Mouse (Mus musculus): ENCODE measurements around the gene Cadps2. TPM values are rescaled to one million over a fixed set of nuclear protein-coding genes. Genes with fewer than 3 reads are reported as not detected.

The Cadps2 gene
- 2.9 and 3.2 TPM in 2 replicates for polyA plus RNA-seq (2016; fragmentation: Nextera tagmentation; extraction: Ambion mirVana)

- peak; percentile 85 for ATAC-seq (ENCODE audit: low FRiP score, low read depth)
- Histone ChIP-seq H3K36me3 (no peaks in the 10 kb centered on the region), H3K9ac (replicated peaks) (peak within 1 kb of the TSS; percentile 65), H3K27me3 (peaks cover 40% of the 10 kb centered on the region), H3K4me1 (0 out of 2 replicates have a peak, but pooled peaks cover 5% of the 10 kb centered on the region), H3K27ac (replicated peaks) (no peak within 1 kb of the TSS), H3K9me3 (no peaks in the 10 kb centered on the region), H3K4me3 (peak within 1 kb of the TSS; percentile 69), H3K4me2 (replicated peaks) (peak within 1 kb of the TSS; percentile 94)
- under 1% methylated on average over 102 of the region's 114 CpGs for WGBS
These were observed at the start of gene Cadps2 for GRCm38 (mm10) chr6:23839009-23839811. Cadps2 (minus strand) TSS chr6:23839421.

- H3K4me2 ChIP-seq (replicated peaks) = no peak overlapping the region
- no peak overlapping the region for H3K9ac ChIP-seq (replicated peaks)
- no peaks in the 10 kb centered on the region for H3K4me1 ChIP-seq
- H3K36me3 ChIP-seq = no peaks in the 10 kb centered on the region
- H3K27me3 ChIP-seq = no peaks in the 10 kb centered on the region
- no peak overlapping the region for H3K27ac ChIP-seq (replicated peaks)
- ATAC-seq (ENCODE audit: low FRiP score, low read depth) = peak; percentile 63; the same call in 1 of the 2 replicates
- H3K9me3 ChIP-seq = no peaks in the 10 kb centered on the region
- WGBS = 18% methylated on average over 6 of the region's 6 CpGs
- H3K4me3 ChIP-seq = no peak overlapping the region
These were observed 47.2 kb upstream of the Cadps2 start for GRCm38 (mm10) chr6:23886418-23886817.

- Histone ChIP-seq H3K4me3 (no peak overlapping the region), H3K27ac (replicated peaks) (no peak overlapping the region), H3K27me3 (no peaks in the 10 kb centered on the region), H3K9ac (replicated peaks) (no peak overlapping the region), H3K4me2 (replicated peaks) (no peak overlapping the region), H3K36me3 (no peaks in the 10 kb centered on the region), H3K4me1 (peaks cover 10% of the 10 kb centered on the region), H3K9me3 (no peaks in the 10 kb centered on the region)
- ATAC-seq (ENCODE audit: low FRiP score, low read depth) = no peak
- 50% methylated on average over 4 of the region's 4 CpGs for WGBS
These were observed 37.7 kb upstream of the Cadps2 start for GRCm38 (mm10) chr6:23876765-23877408.

- WGBS = 44% methylated on average over 4 of the region's 4 CpGs
- no peaks in the 10 kb centered on the region for H3K9me3 ChIP-seq
- no peak for ATAC-seq (ENCODE audit: low FRiP score, low read depth)
- no peaks in the 10 kb centered on the region for H3K36me3 ChIP-seq
- H3K4me2 ChIP-seq (replicated peaks) = no peak overlapping the region
- peaks cover 10% of the 10 kb centered on the region for H3K4me1 ChIP-seq
- H3K27ac ChIP-seq (replicated peaks) = no peak overlapping the region
- no peak overlapping the region for H3K4me3 ChIP-seq
- H3K9ac ChIP-seq (replicated peaks) = no peak overlapping the region
- no peaks in the 10 kb centered on the region for H3K27me3 ChIP-seq
These were observed 37.1 kb upstream of the Cadps2 start for GRCm38 (mm10) chr6:23876363-23876762.

DNA sequence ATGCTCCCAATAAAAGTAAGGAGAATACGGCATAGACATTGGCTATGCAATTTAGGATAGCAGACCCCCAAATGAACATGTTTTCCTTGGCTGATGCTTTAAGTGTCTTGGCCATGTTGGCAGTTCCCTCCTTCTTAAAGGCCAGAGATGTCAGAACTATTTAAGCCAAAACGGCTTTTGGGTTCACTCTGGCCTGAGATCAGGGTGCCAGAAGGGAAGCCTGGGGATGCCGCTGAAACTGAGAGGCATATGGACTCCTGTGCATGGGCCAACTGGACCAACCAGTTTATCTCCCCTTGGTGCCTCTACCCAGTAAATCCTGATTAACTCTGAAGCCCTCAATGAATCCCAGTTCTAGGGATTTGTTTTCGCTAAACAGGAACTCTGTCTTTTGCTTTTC, 34.6 kb upstream of the Cadps2 start:
- Histone ChIP-seq H3K9ac (replicated peaks) (no peak overlapping the region), H3K27me3 (no peaks in the 10 kb centered on the region), H3K27ac (replicated peaks) (no peak overlapping the region), H3K4me1 (peaks cover 10% of the 10 kb centered on the region), H3K9me3 (no peaks in the 10 kb centered on the region), H3K4me2 (replicated peaks) (no peak overlapping the region), H3K36me3 (no peaks in the 10 kb centered on the region), H3K4me3 (no peak overlapping the region)
- ATAC-seq (ENCODE audit: low FRiP score, low read depth) = no peak
- WGBS = 85% methylated on average over 4 of the region's 4 CpGs

DNA sequence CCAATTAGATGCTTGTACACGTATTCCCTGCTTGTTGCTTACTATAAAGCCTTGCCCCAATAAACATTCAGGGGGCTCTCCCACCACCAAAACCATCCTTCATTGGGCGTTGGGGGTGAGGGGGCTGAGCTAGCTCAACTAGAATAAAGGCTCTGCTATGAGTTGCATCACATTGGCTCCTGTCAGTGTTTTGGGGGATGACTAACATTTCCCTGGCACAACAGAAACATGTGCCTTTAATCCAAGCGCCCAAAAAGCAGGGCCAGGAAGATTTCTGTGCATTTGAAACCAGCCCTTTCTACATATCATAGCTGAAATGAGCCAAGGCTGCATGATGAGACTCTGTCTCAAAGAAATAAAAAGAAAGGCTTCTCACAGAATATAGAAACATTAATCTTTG, 34.0 kb upstream of the Cadps2 start:
- H3K9me3 ChIP-seq = no peaks in the 10 kb centered on the region
- no peak overlapping the region for H3K9ac ChIP-seq (replicated peaks)
- H3K4me2 ChIP-seq (replicated peaks) = no peak overlapping the region
- H3K27me3 ChIP-seq = no peaks in the 10 kb centered on the region
- H3K4me1 ChIP-seq = peaks cover 10% of the 10 kb centered on the region
- no peak for ATAC-seq (ENCODE audit: low FRiP score, low read depth)
- WGBS = 79% methylated on average over 3 of the region's 3 CpGs
- H3K27ac ChIP-seq (replicated peaks) = no peak overlapping the region
- no peak overlapping the region for H3K4me3 ChIP-seq
- H3K36me3 ChIP-seq = no peaks in the 10 kb centered on the region

DNA sequence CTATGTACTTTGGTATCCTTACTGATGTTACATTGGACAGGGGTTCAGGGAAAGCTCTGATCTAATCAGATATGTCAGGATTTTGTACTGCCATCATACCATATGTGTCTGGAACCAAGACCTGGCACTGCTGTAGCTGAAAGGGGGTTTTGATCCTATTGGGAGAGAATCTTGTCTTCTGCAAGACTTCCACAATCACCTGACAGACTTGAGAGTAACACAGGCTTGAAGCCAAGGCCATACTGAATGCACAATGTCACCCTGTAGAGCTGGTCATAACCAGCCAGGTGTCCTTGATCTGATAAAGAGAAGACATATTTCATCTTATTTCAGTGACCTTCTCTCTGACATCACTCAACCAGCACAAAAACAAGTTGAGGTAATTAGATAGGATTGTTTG, 30.8 kb upstream of the Cadps2 start:
- H3K36me3 ChIP-seq = no peaks in the 10 kb centered on the region
- H3K9ac ChIP-seq (replicated peaks) = no peak overlapping the region
- no peak for ATAC-seq (ENCODE audit: low FRiP score, low read depth)

DNA sequence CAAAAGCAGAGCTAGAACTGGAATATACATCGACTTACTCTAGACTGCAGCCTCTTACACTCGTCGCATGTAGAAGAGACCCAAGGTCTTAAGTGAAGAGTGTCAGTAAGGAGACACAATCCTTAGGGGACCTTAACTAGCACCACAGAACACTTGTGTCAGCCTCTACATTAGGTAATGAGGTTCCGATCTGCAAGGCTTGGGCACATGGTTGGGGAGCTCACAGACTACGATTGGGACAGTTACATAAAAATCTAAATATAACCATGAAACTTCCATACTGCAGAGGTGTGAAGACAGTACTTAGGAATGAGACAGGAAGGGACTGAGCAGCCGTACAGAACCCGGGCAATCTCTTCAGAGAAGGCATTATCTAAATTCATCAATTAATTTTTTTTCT, 27.1 kb upstream of the Cadps2 start:
- no peak overlapping the region for H3K4me2 ChIP-seq (replicated peaks)
- no peaks in the 10 kb centered on the region for H3K36me3 ChIP-seq
- WGBS = 89% methylated on average over 7 of the region's 7 CpGs
- no peak overlapping the region for H3K9ac ChIP-seq (replicated peaks)
- H3K4me3 ChIP-seq = no peak overlapping the region
- H3K27ac ChIP-seq (replicated peaks) = no peak overlapping the region
- no peaks in the 10 kb centered on the region for H3K4me1 ChIP-seq
- ATAC-seq (ENCODE audit: low FRiP score, low read depth) = no peak
- H3K27me3 ChIP-seq = no peaks in the 10 kb centered on the region
- no peaks in the 10 kb centered on the region for H3K9me3 ChIP-seq

More for the DNA sequence above, 30.8 kb upstream of the Cadps2 start:
- no peaks in the 10 kb centered on the region for H3K4me1 ChIP-seq
- no peak overlapping the region for H3K27ac ChIP-seq (replicated peaks)
- no peak overlapping the region for H3K4me2 ChIP-seq (replicated peaks)
- no peaks in the 10 kb centered on the region for H3K9me3 ChIP-seq
- no peaks in the 10 kb centered on the region for H3K27me3 ChIP-seq
- no peak overlapping the region for H3K4me3 ChIP-seq

GRCm38 (mm10) chr6:23853464-23853863, 14.2 kb upstream of the Cadps2 start:
- Histone ChIP-seq H3K9me3 (no peaks in the 10 kb centered on the region), H3K4me3 (no peak overlapping the region), H3K4me1 (no peaks in the 10 kb centered on the region), H3K27ac (replicated peaks) (no peak overlapping the region), H3K4me2 (replicated peaks) (no peak overlapping the region), H3K27me3 (no peaks in the 10 kb centered on the region), H3K9ac (replicated peaks) (no peak overlapping the region), H3K36me3 (no peaks in the 10 kb centered on the region)
- ATAC-seq (ENCODE audit: low FRiP score, low read depth) = no peak
- 93% methylated on average over 11 of the region's 11 CpGs for WGBS

GRCm38 (mm10) chr6:23840001-23840400, 780 bp upstream of the Cadps2 start:
- peak overlapping the region; percentile 69 for H3K4me3 ChIP-seq
- no peaks in the 10 kb centered on the region for H3K36me3 ChIP-seq
- peaks cover 40% of the 10 kb centered on the region for H3K27me3 ChIP-seq
- H3K4me1 ChIP-seq = 0 out of 2 replicates have a peak, but pooled peaks cover 5% of the 10 kb centered on the region
- no peak overlapping the region for H3K27ac ChIP-seq (replicated peaks)
- no peaks in the 10 kb centered on the region for H3K9me3 ChIP-seq
- ATAC-seq (ENCODE audit: low FRiP score, low read depth) = no peak
- no peak overlapping the region for H3K9ac ChIP-seq (replicated peaks)
- under 1% methylated on average over 15 of the region's 15 CpGs for WGBS
- H3K4me2 ChIP-seq (replicated peaks) = peak overlapping the region; percentile 94

- Histone ChIP-seq H3K4me2 (replicated peaks) (peak overlapping the region; percentile 94), H3K27ac (replicated peaks) (no peak overlapping the region), H3K4me3 (peak overlapping the region; percentile 69), H3K4me1 (0 out of 2 replicates have a peak, but pooled peaks cover 5% of the 10 kb centered on the region), H3K27me3 (peaks cover 40% of the 10 kb centered on the region), H3K9ac (replicated peaks) (peak overlapping the region; percentile 65), H3K9me3 (no peaks in the 10 kb centered on the region), H3K36me3 (no peaks in the 10 kb centered on the region)
- ATAC-seq (ENCODE audit: low FRiP score, low read depth) = peak; percentile 36
- under 1% methylated on average over 35 of the region's 35 CpGs for WGBS
These were observed 716 bp downstream of the Cadps2 start for GRCm38 (mm10) chr6:23838401-23839008.

GRCm38 (mm10) chr6:23837631-23838030, 1.6 kb downstream of the Cadps2 start:
- Histone ChIP-seq H3K4me1 (0 out of 2 replicates have a peak, but pooled peaks cover 5% of the 10 kb centered on the region), H3K36me3 (no peaks in the 10 kb centered on the region), H3K4me3 (no peak overlapping the region), H3K9me3 (no peaks in the 10 kb centered on the region), H3K27ac (replicated peaks) (no peak overlapping the region), H3K4me2 (replicated peaks) (no peak overlapping the region), H3K27me3 (peaks cover 40% of the 10 kb centered on the region), H3K9ac (replicated peaks) (no peak overlapping the region)
- WGBS = 96% methylated on average over 7 of the region's 7 CpGs
- no peak for ATAC-seq (ENCODE audit: low FRiP score, low read depth)
